Mouse (Mus musculus): ENCODE data around the gene Kiss1.
A peak's percentile ranks its signal among the peaks of the same experiment; 100 is the strongest.
"Not testable (repeated sequence)": the region's sequence is repeated elsewhere in the genome, so short reads cannot be mapped to it uniquely, and the experiment has no call there.

Gene Kiss1

DNA sequence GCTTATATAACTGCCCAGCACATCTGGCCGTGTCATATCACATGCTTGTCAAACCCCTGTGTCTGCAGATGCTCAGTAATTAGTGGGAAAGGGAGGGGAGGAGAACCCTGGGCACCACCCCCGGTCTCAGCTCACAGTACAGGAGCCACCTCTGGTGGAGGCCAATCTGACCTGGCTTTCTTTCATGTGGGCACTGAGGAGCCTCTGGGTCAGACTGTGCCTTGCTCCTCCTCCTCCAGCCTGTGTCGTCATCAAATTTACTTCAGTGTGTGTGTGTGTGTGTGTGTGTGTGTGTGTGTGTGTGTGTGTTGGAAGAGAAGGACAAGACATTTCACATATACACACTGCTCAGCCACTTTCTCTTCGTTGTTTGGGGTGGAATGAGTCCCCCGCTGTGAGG lies 1.7 kb downstream of the Kiss1 start:
- DNase-seq: no peak

DNA sequence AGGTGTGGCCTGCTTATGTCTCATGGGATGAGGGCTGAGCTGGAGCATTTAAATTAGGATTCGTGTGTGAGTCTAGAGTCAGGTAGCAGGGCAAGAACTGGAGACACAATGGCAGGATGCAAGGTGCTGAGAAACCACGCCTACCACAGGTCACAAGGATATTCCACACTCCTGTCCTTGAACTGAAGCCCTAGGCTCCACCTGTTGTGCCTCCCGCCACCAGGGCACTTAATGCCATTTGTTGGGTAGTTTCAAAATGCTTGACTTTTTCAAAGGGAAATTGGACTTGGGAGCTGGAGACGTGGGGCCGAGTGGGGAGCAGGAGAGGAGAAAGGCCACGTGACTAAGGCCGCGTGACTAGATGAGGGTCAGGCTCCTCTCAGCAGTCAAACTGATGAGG lies 4.3 kb downstream of the Kiss1 start:
- no peak for DNase-seq

DNA sequence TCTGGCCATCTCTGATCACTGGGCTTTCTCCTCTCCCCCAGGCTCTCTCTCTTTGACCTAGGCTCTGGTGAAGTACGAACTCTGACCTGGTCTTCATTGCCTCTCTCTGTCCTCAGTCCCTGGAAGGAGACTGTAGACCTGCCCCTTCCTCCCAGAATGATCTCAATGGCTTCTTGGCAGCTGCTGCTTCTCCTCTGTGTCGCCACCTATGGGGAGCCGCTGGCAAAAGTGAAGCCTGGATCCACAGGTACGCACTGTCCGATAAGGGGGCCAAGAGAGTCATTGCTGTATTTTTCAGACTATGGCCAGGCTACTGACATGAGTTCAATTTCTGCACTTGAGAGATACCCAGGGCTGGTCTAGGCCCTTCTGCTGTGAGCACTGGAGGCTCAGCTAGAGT lies 5.4 kb downstream of the Kiss1 start:
- no peak for DNase-seq

DNA sequence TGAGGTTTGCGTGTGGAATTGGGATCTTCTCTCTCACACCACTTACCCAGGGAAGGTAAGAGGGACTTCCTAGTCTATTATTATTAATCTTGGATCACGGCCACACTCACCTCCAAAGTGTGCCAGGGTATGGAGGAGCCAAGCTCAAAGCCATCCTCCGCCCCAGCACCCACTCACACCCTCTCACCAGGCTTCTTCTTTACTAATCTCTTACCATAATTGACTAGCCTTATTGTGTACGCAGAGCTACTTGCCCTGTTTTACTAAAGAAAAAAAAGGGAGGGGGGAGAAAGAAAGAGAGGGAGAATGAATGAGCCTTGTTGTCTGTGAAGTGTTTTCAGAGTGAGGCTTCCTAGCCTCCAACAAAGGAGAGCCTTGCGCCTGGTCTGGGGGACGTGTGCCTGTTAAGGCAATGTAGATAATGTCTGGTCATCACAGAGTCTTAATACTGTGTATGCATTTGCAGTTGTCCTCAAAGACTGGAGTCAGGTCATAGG lies 6.7 kb downstream of the Kiss1 start:
- no peak for DNase-seq

DNA sequence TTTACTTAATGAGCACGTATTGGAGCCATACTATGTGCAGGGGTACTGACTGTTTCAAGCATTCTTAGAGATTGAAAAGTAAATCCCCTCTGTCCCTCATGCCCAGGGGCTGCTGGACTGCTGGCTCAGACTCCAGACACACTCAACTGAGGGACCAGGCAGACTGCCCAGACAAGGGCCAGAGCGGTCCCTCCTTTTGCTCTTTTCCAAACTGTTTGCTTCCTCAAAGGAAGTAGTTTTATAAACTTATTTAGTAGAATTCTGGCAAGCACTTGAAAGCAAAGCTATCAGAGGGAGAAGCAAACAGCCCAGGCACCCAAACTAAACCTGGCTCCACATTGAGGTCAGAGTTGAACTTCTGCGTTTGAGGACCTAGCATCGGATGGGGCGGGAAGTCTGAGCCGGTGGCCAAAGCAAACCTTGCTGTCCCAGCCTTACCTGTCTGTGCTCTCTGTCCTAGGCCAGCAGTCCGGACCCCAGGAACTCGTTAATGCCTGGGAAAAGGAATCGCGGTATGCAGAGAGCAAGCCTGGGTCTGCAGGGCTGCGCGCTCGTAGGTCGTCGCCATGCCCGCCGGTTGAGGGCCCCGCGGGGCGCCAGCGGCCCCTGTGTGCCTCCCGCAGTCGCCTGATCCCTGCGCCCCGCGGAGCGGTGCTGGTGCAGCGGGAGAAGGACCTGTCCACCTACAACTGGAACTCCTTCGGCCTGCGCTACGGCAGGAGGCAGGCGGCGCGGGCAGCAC lies 7.4 kb downstream of the Kiss1 start:
- no peak for DNase-seq

DNA sequence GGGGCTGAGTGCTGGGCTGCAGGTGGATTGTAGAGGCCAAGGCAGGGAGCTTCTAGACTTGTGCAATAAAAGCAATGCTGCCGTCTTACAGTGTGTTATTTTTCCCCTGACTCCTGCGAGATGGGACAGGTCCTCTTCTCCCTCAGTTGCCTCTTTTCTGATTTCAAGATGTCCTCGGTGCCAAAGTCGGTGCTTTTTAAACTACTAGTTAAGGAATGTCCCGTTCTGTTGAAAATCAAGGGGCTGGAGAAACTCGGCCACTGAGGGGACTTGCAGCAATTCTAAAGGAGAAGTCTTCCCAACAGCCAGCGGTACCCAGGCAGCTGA lies 7.9 kb downstream of the Kiss1 start:
- DNase-seq: no peak

DNA sequence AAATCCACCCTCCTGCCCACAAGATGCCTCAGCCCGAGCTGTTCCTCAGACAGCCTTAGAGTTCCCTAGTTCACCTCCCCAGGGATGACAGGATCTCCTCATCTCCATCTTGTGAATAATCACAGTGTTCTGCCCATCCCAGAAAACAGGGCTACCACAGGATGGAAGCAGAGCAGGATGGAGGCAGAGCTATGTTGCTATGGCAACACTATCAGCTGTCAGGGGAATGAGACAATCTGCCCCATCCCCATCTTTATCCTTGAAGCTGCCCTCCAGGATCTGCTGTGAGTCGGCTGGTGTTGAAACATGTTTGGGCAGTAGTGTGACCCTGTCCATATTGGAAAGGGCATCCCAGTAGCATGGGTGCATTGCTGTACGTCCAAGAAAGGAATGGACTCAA lies 9.5 kb downstream of the Kiss1 start:
- no peak for DNase-seq

DNA sequence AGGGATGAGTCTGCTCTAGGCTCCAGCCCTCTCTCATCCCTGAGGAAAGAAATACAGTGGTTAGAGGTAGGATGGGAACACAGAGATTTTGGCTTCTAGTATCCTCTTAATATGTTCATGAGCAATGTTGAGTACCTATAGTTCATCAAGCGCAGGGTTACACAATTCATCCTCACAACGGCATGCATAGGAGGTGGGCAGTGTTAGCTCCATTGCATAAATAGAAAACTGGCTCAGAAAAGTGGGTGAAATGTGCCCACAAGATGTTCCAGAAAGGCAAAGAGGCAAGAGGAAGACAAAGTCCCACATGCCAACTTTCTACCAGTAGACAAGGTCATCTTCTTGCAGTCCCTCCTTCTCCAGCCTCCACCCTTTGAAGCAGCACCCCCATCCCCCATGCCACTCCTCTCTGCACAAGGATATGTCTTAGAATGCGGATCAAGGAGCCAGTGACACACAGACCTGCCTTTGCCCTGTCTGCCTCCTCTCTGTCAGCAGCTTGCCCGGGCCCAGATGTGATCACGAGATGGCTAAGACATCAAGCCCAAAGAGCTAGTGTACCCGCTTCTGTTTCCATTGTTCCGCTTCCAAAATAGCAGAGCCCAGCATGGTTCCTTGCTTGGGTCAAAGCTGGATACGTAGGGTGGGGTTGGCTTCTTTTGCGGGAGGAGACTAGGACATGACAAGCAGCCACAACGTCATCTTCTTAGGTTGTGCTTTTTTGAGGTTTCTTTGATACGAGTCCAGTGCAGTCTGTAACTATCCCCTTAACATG lies 11.2 kb downstream of the Kiss1 start:
- no peak for DNase-seq

DNA sequence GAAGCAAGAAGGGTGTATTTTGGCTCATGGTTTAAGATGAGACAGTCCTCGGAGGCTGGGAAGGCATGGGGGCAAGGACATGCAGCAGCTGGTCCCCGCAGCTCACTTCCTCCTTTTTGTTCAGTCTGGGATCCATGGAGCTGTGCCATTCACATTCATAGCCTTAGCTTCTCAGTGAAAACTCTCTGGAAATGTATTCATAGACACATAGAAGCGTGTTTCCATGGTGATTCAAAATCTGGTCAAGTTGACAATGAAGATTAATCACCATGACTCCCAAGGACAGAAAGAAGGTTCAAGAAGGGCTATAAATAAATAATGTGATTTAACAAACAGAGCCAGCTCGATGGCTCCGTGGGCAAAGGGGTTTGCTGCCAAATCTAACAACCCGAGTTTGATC lies 12.3 kb downstream of the Kiss1 start:
- DNase-seq: no peak

DNA sequence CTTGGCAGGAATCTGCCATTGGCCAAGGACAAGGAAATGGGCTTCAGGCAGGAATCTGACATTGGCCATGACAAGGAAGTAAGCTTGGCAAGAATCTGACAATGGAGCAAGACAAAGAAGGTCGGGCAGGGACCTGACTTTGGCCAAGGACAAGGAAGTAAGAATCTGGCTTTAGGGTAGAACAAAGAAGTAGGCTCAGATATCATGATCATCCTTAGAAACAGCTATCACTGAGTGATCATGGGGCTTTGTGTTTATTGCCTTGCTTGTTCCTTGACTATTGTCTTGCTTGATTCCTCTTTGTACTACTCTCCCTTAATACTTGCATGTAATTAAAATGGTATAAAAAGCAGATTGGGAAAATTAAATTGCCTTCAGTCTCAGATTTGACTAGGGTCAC lies 18.7 kb downstream of the Kiss1 start:
- not testable (repeated sequence) for DNase-seq

DNA sequence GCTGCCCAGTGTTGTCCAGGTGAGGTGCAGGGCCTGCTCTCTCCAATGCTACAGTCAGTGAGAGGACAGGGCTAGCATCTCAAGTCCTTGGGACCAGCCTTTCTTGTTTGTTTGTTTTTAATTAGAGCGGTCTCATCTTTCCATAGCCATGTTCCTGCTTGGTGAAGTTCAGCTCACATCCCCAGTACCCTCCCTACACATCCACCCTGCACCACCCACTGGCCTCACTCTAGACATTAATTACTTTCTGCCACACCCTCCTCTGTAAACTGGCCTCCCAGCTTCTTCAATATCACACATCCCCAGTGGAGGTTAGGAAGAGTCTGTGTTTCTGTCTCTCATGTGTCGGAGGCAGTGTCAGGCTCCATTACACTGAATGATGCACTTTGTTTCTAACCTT lies 22.7 kb downstream of the Kiss1 start:
- DNase-seq: no peak

DNA sequence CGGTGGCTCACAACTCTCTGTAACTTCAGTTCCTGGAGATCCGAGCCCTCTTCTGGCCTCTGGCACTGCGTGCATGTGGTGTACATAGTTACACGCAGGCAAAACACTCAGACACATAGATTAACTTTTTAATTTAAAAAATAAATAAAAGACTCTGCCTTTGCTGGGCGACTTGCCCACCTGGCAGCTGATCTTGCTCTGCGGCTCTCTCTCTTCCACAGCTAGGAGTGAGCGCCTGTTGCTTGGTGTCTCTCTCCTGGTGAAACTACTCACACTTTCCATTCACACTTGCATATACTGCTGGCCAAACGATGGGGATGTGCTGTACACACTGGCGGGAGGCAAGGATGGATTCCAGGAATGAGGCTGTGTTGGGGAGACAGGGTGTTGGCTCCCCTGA lies 24.9 kb downstream of the Kiss1 start:
- no peak for DNase-seq

DNA sequence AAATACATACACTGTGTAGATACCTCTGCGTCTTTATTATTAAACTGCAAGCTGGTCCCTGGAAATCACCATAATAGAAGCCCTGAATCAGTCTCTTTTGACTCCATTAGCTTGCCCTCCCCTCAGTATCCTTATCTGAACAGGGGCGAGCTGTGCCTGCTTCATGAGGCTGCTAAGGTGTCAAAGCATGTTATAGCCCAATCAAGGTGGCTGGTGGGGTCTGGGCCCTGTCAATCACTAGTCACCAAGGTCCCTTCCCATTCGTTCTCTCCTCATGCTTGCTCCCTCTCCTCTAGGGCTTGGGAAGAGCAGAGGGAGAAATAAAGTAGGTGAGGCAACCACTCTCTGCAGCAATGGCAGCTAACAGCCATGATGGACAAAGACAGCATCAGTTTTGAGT lies 25.6 kb downstream of the Kiss1 start:
- no peak for DNase-seq

DNA sequence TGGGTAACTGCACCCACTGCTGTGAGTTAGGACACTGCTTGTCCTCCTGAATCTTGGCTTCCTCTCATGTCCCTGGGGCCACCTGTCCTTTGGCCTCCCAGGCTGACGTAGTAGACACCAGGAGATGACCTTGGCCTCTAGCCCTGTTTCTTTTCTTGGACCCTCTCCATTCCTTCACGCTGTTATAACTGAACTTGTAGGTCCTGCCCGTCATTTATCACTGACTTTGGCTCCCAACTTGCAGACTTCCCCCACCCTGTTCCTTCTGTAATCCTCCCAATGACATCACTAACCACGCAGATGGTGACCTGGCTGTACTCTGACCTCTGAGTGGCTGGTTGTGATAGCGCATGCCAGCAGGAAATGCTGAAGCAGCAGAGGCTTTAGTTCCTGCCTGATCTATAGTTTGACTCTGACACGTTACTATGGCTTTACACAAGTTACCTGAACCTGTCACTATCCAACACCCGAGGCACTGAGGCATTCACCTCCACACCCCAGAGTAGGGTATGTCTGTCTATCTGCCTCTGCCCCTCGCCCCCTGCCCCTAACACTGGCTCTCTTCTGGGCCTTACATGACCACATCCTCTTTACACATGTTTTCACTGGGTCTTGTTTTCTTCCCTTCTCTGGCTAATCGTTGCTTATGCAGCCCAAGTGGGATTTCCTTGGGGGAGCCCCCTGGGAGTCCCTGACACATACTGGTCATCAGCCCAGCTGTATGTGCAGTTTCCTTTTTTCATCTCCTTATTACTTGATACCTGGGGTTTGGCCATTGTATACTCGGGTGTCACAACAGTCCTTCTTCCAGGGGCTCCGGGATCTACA lies 26.2 kb downstream of the Kiss1 start:
- no peak for DNase-seq

DNA sequence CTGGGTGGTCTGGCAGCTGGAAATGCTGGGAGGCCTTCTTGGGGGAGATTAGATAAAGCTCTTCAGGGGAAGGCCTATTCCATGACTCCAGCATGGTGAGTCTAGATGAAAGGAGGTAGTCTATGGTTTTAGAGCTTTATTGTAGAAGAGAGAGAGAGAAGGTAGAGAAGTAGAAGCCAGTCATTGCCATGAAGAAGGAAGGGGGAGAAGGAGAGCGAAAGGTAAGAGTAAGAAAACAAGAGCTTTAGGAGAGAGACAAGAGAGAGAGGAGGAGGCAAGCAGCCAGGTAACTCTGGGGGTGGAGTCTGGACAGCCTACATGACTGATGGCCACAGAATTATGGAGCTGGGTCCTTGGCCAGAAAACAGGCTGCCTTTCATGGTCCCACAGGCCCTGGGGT lies 28.5 kb downstream of the Kiss1 start, which contains the start of gene Ren1:
TSS of gene Ren1 (plus strand) at position 301 of the 400 bp plus-strand sequence.
- no peak for DNase-seq

DNA sequence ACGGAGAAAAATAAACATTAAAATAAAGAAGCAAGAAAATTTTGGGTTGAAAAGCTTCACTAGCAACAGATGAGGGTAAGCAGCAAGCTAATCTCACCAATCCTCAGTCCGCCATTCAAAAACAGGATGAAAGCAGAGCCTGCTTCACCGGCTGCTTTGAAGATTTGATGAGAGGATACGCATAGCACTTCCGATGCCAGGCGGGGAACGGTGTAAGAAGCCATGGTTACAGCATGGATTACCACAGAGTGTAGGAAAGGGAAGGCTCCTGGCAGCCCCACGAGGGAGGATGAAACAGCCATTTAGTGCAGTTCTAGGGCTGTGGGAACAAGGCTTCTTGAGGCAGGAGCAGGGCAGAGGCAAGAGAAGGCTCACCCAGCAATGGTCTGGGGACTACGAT lies 30.1 kb downstream of the Kiss1 start:
- DNase-seq: no peak

DNA sequence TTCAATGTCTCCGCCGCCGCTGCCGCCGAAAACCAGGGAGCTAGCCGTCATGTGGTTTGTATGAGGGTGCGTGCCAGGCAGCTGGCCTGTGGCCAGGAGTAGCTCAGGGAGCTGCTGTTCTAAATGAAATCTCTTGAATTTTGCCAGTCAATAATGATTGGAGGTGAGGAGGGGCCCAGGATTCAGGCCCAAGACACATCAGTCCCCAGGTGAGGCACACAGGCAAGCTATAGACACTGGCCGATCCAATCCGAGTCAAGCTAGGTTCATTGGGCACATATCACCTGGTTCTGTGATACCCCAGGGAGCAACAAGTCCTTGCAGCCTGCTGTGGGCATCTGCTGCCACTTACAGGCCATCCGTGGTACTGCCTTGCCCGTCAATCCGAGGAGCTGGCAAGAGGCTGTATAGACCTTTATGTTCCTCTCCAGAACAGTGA lies 31.7 kb downstream of the Kiss1 start:
- peak; percentile 75 for DNase-seq

DNA sequence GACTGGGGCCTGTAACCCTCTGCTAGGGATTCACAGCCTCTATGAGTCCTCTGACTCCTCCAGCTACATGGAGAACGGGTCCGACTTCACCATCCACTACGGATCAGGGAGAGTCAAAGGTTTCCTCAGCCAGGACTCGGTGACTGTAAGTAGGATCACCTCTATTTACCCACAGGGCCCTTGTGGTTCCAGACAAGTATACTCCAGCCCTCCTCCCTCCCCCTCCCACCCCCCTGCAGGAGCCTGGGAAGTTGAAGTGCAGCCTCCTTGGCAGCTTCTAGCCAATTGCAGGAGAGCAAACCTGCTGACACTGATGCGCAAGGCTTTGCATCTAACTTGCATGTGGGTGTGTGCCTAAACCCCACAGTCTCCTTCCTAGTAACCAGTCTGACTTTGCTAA lies 33.8 kb downstream of the Kiss1 start:
- DNase-seq: no peak

DNA sequence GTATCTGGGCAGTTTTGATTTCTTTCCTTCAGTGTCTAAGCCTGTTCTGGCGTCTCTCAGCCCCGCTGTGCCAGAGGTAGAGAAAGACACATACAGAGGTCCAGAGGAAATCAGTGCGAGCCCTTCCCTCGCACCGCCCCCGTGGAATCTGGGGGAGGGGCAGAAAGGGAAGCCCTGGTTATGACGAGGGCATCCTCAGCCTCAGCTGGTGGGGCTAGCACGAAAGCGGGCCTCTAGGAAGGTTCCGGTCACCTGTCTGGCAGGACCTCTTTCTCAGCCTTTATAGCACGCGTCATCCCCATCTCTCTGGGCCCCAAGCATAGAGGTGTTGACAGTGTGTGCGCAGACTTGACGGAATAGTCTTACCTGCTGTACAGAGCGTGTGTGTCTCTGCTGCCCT lies 34.2 kb downstream of the Kiss1 start:
- DNase-seq: no peak

DNA sequence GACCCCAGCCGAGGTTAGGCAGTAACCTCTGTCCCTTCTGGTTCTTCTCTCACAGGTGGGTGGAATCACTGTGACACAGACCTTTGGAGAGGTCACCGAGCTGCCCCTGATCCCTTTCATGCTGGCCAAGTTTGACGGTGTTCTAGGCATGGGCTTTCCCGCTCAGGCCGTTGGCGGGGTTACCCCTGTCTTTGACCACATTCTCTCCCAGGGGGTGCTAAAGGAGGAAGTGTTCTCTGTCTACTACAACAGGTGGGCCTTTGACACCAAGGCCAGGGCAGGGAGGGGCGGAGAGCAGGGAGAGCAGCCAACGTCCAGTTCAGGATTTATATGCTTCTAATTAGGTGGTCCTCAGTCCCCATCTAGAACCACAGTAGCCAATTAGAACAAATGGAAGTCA lies 34.7 kb downstream of the Kiss1 start:
- no peak for DNase-seq

DNA sequence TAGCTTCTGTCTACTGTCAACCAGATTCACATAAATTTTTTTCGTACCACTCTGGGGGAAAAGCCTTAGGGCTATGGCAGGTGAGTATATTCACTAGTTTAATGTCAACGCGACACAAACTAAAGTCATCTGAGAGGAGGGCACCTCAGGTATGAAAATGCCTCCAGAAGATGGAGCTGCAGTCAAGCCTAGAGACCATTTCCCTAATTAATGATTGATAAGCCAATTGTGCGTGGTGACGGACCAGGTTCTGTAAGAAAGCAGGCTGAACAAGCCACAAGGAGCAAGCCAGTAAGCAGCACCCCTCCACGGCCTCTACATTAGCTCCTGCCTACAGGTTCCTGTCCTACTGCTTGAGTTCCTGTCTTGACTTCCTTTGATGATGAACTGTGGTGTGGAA lies 39.3 kb downstream of the Kiss1 start:
- no peak for DNase-seq

DNA sequence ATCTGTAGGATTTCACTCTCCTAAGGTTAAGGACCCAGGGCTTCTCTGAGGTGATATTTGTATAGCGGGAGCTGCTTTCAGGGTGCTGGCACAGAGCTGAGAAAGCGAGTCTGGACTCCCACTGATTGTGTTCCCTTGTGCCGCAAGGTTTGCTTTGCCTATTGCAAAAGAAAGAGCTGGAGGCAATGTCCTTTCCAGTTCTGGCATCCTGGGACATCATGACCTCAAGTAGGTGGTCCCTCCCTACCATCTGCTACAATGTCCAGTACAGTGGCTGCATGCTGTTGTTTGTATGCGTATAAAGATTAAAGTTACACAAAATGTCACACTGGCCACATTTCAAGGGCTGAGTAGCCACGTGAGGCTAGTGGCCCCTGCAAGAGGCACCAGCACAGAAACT lies 40.4 kb downstream of the Kiss1 start:
- DNase-seq: no peak

DNA sequence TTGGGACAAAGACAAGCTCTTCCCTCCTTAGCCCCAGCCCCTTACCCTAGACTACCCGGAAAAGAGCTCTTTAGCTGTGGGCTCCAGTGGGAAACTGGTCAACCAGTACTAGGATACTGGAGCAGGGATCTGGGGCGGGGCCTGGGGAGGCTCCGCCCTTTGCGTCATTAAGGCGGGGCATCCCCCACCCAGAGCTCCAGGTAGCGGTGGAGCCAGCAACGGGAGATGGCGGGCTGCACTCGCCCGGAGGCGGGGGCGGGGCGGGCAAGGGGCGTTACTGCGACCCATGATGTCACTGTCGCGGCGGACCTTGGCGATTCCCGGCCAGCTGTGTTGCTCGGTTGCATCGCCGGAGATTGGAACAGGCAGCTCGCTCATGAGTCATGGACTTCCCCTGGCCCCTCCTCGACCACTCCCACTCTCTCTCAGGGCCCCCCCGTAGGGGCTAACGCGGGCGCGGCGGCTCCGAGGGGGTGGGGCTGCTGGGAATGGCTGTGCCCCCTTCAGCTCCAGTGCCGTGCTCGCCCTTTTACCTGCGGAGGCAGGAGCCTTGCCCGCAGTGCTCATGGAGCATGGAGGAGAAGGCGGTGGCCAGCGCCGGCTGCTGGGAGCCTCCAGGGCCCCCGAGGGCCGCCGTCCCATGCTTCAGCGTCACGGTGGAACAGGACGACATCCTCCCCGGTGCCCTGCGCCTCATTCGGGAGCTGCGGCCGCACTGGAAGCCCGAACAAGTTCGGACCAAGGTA lies 41.8 kb downstream of the Kiss1 start, which contains the start of gene Etnk2:
TSS of gene Etnk2 (plus strand) at position 297 of the 746 bp plus-strand sequence.
- peak; percentile 56 to 63 for DNase-seq

All from thymus, postnatal 36 days (tissue).